Mouse (Mus musculus) lung, postnatal 4 days (tissue): ENCODE results near the gene Spata2.

Source experiments
- DNase-seq, 2 experiments: peaks; one replicate each; pipeline ENCODE4 v3.0.0; 2021

Spata2 gene

DNA sequence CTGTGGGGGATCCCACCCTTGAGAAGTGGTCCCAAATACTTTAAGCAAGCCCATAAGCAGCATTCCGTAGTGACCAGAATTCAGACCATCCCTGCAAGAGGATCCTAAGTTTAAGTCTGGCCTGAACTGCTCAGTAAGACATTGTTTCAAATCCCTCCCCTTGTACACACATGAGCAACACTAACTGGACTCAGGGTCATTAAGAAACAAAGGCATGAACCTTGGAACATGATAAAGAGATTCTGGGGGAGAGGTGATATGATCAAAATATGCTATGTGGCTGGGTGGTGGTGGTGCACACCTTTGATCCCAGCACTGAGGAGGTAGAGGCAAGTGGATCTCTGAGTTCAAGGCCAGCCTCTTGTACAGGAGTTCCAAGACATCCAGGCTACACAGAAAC is 13.2 kb downstream of the Spata2 start:
- no peak for DNase-seq

DNA sequence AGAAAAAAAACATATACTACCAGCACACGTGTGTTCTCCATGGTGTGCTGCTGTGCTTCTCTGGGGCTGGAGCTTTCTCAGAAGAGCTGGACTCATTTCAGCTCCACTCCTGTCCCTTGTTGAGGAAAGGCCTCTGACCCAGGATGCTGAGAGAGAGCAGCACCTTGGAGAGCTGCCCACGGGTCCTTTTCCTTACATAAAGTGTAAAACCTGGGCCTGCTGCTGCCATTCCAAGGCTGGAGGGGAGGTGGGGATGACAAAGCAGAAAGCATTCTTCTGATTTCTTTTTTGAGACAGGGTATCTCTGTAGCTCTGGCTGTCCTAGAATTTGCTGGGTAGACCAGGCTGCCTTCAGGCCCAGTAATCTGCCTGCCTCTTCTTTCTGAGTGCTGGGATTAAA is 14.6 kb downstream of the Spata2 start:
- no peak for DNase-seq

GRCm38 (mm10) chr2:167476762-167477161 is 15.9 kb downstream of the Spata2 start:
- no peak for DNase-seq

DNA sequence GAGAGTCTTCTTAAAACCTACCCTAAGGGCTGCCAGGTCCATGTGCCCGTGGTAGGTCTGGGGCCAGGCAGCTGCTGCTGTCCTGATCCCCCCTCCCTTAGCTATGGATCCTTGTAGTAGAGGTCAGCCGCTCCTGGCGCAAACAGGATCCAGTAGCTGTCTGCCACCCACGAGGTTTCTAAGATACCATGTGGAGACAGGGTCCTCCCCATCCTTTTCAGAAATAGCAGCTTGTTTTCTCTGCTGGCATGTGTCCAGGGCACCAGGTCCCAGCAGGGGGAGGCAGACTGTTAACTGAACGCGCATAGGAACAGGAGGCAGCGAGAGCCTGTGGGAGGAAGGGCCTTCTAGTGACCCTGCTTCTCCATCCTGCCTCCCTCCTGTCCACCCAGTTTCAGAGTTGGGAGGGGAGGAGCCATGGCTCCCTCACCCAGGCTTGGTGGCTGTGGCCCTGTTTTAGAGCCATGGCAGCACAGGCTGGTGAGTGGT is 16.4 kb downstream of the Spata2 start:
- DNase-seq, result peak; percentile 56 to 74

DNA sequence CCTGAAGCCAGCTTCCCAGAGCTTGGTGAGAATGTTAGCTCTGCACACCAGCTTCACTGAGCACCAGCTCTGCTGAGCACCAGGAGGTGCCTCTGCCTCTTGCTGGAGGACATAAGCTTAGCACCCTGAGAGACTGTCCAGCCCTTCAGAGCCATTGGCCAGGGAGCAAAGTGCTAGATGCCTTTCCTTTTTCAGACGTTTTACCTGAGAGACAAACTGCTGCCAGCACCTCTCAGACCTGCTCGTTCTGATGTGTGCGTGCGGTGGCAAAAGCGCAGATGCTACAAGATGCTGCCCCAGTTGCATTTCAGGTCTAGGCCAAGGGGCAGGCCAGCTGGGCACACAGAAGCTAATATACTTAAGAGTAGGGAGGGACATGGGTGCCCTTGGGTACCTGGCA is 17.1 kb downstream of the Spata2 start:
- DNase-seq, result no peak

GRCm38 (mm10) chr2:167474218-167474617 is 18.5 kb downstream of the Spata2 start:
- DNase-seq, result no peak

DNA sequence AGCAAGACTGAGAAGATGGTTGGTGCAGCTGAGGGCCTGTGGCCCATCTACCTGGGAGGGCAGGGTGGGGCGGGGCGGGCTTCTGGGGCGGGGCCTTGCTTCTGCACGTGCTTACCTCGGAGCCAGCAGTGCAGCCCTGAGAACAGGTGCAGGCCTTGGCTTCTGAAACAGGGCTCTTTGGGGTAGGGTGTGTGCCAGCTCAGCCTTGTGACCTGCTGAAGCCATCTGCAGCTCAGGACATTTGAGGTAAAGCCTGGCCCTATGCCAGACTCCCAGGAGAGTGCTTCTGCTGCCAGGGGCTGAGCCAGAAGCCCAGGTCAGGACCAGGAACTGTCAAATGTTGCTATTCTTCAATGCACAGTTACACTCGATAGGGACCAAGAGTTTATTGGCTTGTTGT is 21.1 kb downstream of the Spata2 start:
- DNase-seq, result no peak

DNA sequence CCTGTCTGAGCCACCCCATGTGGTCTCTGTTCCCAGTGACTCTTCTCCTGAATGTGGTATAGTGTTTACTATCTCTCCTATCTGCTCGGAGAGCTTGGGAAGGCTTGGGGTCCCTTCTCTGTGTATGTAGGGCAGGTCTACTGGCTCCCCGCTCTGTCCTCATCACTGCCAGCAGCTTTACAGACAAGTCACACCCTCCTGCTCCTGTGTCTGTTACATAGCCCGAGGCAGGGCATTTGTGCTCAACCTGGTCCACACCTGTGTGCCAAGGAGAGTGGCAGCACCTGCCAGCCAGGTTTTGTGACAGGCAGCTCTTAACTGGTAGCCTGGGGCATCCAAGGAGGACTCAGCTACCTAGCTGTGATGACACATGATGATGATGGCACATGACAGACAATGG is 22.1 kb downstream of the Spata2 start:
- DNase-seq, result no peak

GRCm38 (mm10) chr2:167468444-167468843 is 24.2 kb downstream of the Spata2 start:
- DNase-seq, result no peak

GRCm38 (mm10) chr2:167467214-167467613 is 25.5 kb downstream of the Spata2 start:
- no peak for DNase-seq

GRCm38 (mm10) chr2:167465951-167466350 is 26.7 kb downstream of the Spata2 start:
- DNase-seq, result no peak

GRCm38 (mm10) chr2:167463802-167464201 is 28.9 kb downstream of the Spata2 start:
- no peak for DNase-seq

DNA sequence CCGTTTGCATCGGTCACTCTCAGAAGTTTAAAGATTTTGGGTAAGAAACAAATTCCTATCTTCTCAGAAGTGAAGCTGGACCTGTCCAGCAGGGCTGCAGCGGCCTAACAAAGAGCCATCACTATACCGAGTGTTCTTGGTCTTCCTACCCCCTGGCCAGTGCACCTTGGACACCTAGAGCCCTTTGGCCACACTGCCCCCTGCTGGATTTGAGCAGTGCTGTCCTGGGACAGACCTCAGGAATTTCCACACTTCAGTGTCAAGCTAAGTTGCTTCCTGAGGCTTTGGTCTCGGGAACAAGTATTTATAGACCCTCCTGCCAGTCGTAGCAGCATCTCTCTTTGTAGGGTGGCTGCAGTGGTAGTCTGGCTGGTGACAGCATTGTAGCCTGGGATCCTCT is 29.7 kb downstream of the Spata2 start:
- peak; percentile 59 to 71 for DNase-seq

- DNase-seq, result no peak
Measured at GRCm38 (mm10) chr2:167459071-167459865, 33.4 kb downstream of the Spata2 start.

GRCm38 (mm10) chr2:167458548-167458947 is 34.1 kb downstream of the Spata2 start:
- DNase-seq, result no peak

- DNase-seq, result no peak
Measured at GRCm38 (mm10) chr2:167457213-167457612, 35.5 kb downstream of the Spata2 start.

GRCm38 (mm10) chr2:167456361-167457020 is 36.2 kb downstream of the Spata2 start:
- no peak for DNase-seq

DNA sequence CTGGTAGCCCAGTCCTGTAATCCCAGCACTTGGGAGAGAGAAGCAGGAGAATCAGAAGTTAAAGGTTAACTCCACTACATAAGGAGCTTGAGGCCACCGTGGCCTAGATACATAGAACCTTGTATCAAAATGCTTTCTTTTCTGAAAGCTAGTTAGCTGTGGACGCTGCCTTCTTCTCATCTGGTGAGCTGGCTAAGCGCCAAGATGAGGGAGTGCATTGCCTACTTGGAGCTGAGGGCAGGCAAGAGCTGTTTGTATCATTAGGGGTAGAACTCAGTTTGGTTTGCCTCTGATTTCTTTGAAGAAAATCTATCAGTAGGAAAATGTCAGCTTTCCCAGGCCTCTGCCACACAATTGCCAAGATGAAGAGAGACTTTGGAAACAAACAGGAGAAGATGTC is 38.9 kb downstream of the Spata2 start:
- no peak for DNase-seq

- DNase-seq, result no peak
Measured at GRCm38 (mm10) chr2:167450647-167451046, 42.0 kb downstream of the Spata2 start.

- no peak for DNase-seq
Measured at GRCm38 (mm10) chr2:167449331-167450275, 43.1 kb downstream of the Spata2 start.

DNA sequence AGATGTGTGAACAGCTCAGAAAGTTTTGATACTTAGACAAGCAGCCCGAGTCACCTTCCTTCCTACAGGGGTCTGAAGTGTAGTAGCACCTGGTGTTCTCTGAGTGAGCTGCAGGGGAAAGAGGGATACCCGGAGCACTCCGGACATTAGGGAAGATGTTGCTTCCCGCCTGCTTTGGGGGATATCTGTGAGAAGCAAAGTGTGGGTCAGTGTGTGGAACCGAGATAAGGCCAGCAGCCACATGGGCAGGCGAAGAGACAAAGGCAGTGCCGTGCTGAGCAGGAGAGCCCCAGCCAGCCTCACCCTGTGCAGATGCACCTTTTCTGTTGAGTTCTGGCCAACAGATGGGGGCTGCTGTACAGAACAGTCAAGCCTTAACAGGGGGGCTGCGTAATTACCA is 45.1 kb downstream of the Spata2 start:
- no peak for DNase-seq

DNA sequence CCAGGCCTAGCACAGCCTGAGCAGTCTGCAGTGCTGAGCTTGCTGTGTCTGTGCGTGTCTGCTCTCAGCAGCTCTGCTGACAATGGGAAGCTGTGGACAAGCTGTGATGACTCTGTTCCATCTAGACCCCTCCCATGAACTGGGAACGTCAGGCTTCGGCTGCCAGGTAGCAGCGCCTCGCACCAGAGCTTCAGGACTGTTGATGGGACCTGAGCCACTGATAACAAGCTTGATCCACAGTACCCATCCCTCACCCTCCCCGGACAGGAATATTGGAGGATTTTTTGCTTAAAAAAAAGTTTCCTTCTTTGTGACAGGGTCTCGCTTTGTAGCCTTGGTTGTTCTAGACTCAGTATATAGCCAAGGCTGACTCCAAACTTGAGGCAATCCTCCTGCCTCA is 45.5 kb downstream of the Spata2 start:
- no peak for DNase-seq
